Comparison of ENCODE assay signal across 9 mouse cellular contexts in genomic region chr3:120747678-120748077, GRCm38 (mm10).
DNase-seq lines count a peak whose midpoint lies in the region; ATAC-seq and TF ChIP-seq lines count a peak whose summit lies in the region.
"Had no signal": no experiment of that assay in that cellular context is flagged by ENCODE, and none has a peak within 500 bp of the region (broad histone marks: within the 10 kb centered on the region; RNA-seq: fewer than 3 reads in every experiment).

No protein-coding gene starts in this region.

- H3K9me3 ChIP-seq in E14TG2a.4 (ENCODE audit: low read length), result no peaks in the 10 kb centered on the region
- H3K9me3 ChIP-seq in forebrain, embryonic 16.5 days (ENCODE audit: control insufficient read depth, low read length), result no peaks in the 10 kb centered on the region
- H3K9me3 ChIP-seq: heart, embryonic 13.5 days had no signal

- no peak overlapping the region for H3K27ac ChIP-seq in forebrain, embryonic 16.5 days (ENCODE audit: low read length)
- H3K27ac ChIP-seq: heart, embryonic 13.5 days had no signal

- WGBS in forebrain, embryonic 16.5 days, result 91% methylated on average over 4 of the region's 4 CpGs

- TF ChIP-seq CTCF in E14TG2a.4 (conservative IDR thresholded peaks at IDR 0.05; ENCODE audit: low read length), result peak; percentile 67

- 0 out of 2 replicates have a peak, but pooled peaks have one; percentile 17 for ATAC-seq in granulocyte monocyte progenitor cell, adult 5-6 weeks (replicated peaks; ENCODE audit: poor library complexity, severe bottlenecking)
- ATAC-seq in forebrain, embryonic 16.5 days, result no peak

- H3K36me3 ChIP-seq in E14TG2a.4 (ENCODE audit: insufficient read depth, low read length), result no peaks in the 10 kb centered on the region
- no peaks in the 10 kb centered on the region for H3K36me3 ChIP-seq in forebrain, embryonic 16.5 days (ENCODE audit: control insufficient read depth, insufficient read depth)
- H3K36me3 ChIP-seq: heart, embryonic 13.5 days had no signal

- no peak overlapping the region for H3K4me2 ChIP-seq in forebrain, embryonic 16.5 days (ENCODE audit: low read length)
- H3K4me2 ChIP-seq: heart, embryonic 13.5 days had no signal

- no peak overlapping the region for H3K9ac ChIP-seq in forebrain, embryonic 16.5 days (replicated peaks; ENCODE audit: low read depth, low read length)
- H3K9ac ChIP-seq: heart, embryonic 13.5 days had no signal

- DNase-seq in adrenal gland, adult 18-20 months (ENCODE audit: low spot score in 2 of 2), result peak; percentile 10 to 35
- no peak for DNase-seq in adrenal gland, postnatal 4 days (ENCODE audit: low spot score in 2 of 2)
- peak; percentile 17 for DNase-seq in layer of hippocampus, adult 11-12 months (ENCODE audit: low spot score)
- DNase-seq in layer of hippocampus, postnatal 36 days, result no peak
- DNase-seq in frontal cortex, postnatal 25 days (ENCODE audit: low spot score in 2 of 2), result no peak

- H3K27me3 ChIP-seq in E14TG2a.4 (ENCODE audit: insufficient read depth, low read length), result no peaks in the 10 kb centered on the region
- no peaks in the 10 kb centered on the region for H3K27me3 ChIP-seq in forebrain, embryonic 16.5 days (replicated peaks; ENCODE audit: control insufficient read depth, insufficient read depth, low read length)
- H3K27me3 ChIP-seq: heart, embryonic 13.5 days had no signal

- H3K4me1 ChIP-seq in E14TG2a.4 (replicated peaks; ENCODE audit: low read depth, low read length), result no peaks in the 10 kb centered on the region
- H3K4me1 ChIP-seq in forebrain, embryonic 16.5 days (replicated peaks; ENCODE audit: control insufficient read depth, insufficient read depth, low read length), result no peaks in the 10 kb centered on the region
- H3K4me1 ChIP-seq: heart, embryonic 13.5 days had no signal

- no peak overlapping the region for H3K4me3 ChIP-seq in E14TG2a.4 (replicated peaks; ENCODE audit: low read length)
- H3K4me3 ChIP-seq in forebrain, embryonic 16.5 days (replicated peaks; ENCODE audit: low read length), result no peak overlapping the region
- H3K4me3 ChIP-seq: heart, embryonic 13.5 days had no signal

Comparison
In these comparisons a context has a peak if more than half of its experiments do, and no peak if none do; other contexts are left out.
1. DNase-seq: peak in adrenal gland, adult 18-20 months (2 of 2) and layer of hippocampus, adult 11-12 months (single experiment); none in adrenal gland, postnatal 4 days (0 of 2), layer of hippocampus, postnatal 36 days (0 of 2) and frontal cortex, postnatal 25 days (0 of 2).